Mouse (Mus musculus): ENCODE measurements around the gene Adcy1. TPM values are rescaled to one million over a fixed set of nuclear protein-coding genes. Genes with fewer than 3 reads are reported as not detected.

Gene Adcy1
- polyA plus RNA-seq, 1 experiment from 2014 or later, result 9.9 TPM

- no peak for DNase-seq
- H3K9me3 ChIP-seq (ENCODE audit: control insufficient read depth, low read length), result no peaks in the 10 kb centered on the region
- H3K27me3 ChIP-seq (ENCODE audit: control insufficient read depth, insufficient read depth, low read length), result no peaks in the 10 kb centered on the region
- H3K27ac ChIP-seq (replicated peaks; ENCODE audit: low read depth, low read length), result no peak overlapping the region
- no peak overlapping the region for H3K9ac ChIP-seq (replicated peaks; ENCODE audit: low read length)
- no peak overlapping the region for H3K4me3 ChIP-seq (replicated peaks; ENCODE audit: low read depth, low read length)
- no peak for ATAC-seq (ENCODE audit: low FRiP score, low TSS enrichment)
- H3K4me2 ChIP-seq (ENCODE audit: low read length), result no peak overlapping the region
- no peaks in the 10 kb centered on the region for H3K36me3 ChIP-seq (ENCODE audit: control insufficient read depth, insufficient read depth, low read length)
- H3K4me1 ChIP-seq (ENCODE audit: control insufficient read depth, insufficient read depth, low read length), result peaks cover 7% of the 10 kb centered on the region; the same call in 1 of the 2 replicates
- WGBS, result 84% methylated on average over 9 of the region's 9 CpGs
Observed at GRCm38 (mm10) chr11:7200393-7200783, 137.1 kb downstream of the Adcy1 start.

DNA sequence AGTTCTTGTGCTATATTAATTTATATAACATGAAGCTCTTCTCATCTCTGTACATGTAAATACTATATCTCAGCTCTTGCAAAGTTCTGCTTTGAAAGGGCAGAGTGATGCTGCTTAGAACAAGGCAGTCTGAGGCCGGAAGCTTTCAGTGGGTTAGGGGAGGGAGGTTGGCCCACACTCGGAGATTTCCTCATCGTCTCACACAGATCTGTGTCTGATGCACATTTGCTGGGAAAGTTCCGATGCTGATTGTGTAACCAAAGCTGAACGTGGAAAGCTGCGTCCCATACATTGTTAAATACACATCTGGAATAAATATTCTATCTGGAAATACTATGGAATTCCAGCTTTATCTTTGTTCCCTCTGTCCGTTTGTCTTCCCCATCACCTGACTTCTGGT lies 138.9 kb downstream of the Adcy1 start:
- H3K36me3 ChIP-seq (ENCODE audit: control insufficient read depth, insufficient read depth, low read length), result no peaks in the 10 kb centered on the region
- WGBS, result 86% methylated on average over 7 of the region's 7 CpGs
- H3K9ac ChIP-seq (replicated peaks; ENCODE audit: low read length), result no peak overlapping the region
- ATAC-seq (ENCODE audit: low FRiP score, low TSS enrichment) (no peak), DNase-seq (no peak)
- H3K9me3 ChIP-seq (ENCODE audit: control insufficient read depth, low read length), result no peaks in the 10 kb centered on the region
- H3K27ac ChIP-seq (replicated peaks; ENCODE audit: low read depth, low read length), result no peak overlapping the region
- H3K4me1 ChIP-seq (ENCODE audit: control insufficient read depth, insufficient read depth, low read length), result peaks cover 4% of the 10 kb centered on the region; the same call in 1 of the 2 replicates
- no peak overlapping the region for H3K4me3 ChIP-seq (replicated peaks; ENCODE audit: low read depth, low read length)
- H3K27me3 ChIP-seq (ENCODE audit: control insufficient read depth, insufficient read depth, low read length), result no peaks in the 10 kb centered on the region
- no peak overlapping the region for H3K4me2 ChIP-seq (ENCODE audit: low read length)

GRCm38 (mm10) chr11:7203846-7204245 lies 140.6 kb downstream of the Adcy1 start:
- no peaks in the 10 kb centered on the region for H3K36me3 ChIP-seq (ENCODE audit: control insufficient read depth, insufficient read depth, low read length)
- no peak overlapping the region for H3K4me3 ChIP-seq (replicated peaks; ENCODE audit: low read depth, low read length)
- H3K4me2 ChIP-seq (ENCODE audit: low read length), result no peak overlapping the region
- no peaks in the 10 kb centered on the region for H3K4me1 ChIP-seq (ENCODE audit: control insufficient read depth, insufficient read depth, low read length)
- ATAC-seq (ENCODE audit: low FRiP score, low TSS enrichment) (no peak), DNase-seq (no peak)
- H3K9ac ChIP-seq (replicated peaks; ENCODE audit: low read length), result no peak overlapping the region
- 91% methylated on average over 9 of the region's 9 CpGs for WGBS
- no peak overlapping the region for H3K27ac ChIP-seq (replicated peaks; ENCODE audit: low read depth, low read length)
- H3K27me3 ChIP-seq (ENCODE audit: control insufficient read depth, insufficient read depth, low read length), result no peaks in the 10 kb centered on the region
- H3K9me3 ChIP-seq (ENCODE audit: control insufficient read depth, low read length), result no peaks in the 10 kb centered on the region

DNA sequence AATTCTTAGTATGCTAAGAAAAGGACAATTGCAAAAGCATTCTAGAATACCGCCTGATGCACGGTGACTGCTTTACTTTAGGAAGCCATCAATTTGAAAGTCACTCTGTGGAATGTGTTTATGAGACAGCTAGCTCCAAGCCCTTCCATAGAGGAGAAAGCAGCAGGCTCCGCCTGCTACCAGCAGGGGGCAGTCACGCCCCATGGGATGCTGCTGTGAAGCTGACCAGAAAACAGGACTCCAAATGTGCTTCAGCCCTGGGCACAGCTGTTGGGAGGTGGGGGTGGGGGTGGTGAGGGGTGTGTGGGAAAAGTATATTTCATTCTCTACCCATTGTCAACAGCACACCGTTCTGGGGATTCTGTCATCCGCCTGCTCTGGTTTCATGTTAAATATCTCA lies 147.1 kb downstream of the Adcy1 start:
- Histone ChIP-seq H3K27me3 (ENCODE audit: control insufficient read depth, insufficient read depth, low read length) (peaks cover 27% of the 10 kb centered on the region), H3K9ac (replicated peaks; ENCODE audit: low read length) (no peak overlapping the region), H3K4me3 (replicated peaks; ENCODE audit: low read depth, low read length) (no peak overlapping the region), H3K9me3 (ENCODE audit: control insufficient read depth, low read length) (no peaks in the 10 kb centered on the region), H3K36me3 (ENCODE audit: control insufficient read depth, insufficient read depth, low read length) (no peaks in the 10 kb centered on the region), H3K4me2 (ENCODE audit: low read length) (no peak overlapping the region), H3K4me1 (ENCODE audit: control insufficient read depth, insufficient read depth, low read length) (peaks cover 18% of the 10 kb centered on the region), H3K27ac (replicated peaks; ENCODE audit: low read depth, low read length) (no peak overlapping the region)
- 26% methylated on average over 6 of the region's 6 CpGs for WGBS
- no peak for ATAC-seq (ENCODE audit: low FRiP score, low TSS enrichment)
- peak; percentile 87 for DNase-seq

DNA sequence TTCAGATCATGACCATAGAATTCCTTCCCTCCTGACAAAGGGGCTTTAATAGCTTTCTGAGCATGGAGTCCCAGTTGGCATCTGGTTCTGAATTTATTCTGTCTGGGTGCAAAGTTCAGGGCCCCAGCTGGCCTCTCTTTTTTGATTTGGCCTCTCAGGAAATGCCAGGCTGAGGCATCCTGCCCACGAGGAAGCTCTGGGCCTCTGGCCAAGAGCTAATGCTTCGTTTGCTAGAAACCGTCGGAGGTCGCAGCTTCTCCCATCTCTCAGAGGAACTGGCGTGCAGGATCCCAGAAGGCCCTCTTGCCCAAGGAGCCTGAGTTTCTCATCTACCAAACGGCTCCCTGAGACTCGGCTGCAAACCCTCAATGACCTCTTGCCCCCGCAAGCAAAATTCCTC lies 147.9 kb downstream of the Adcy1 start:
- Histone ChIP-seq H3K4me1 (ENCODE audit: control insufficient read depth, insufficient read depth, low read length) (peaks cover 18% of the 10 kb centered on the region), H3K36me3 (ENCODE audit: control insufficient read depth, insufficient read depth, low read length) (no peaks in the 10 kb centered on the region), H3K27ac (replicated peaks; ENCODE audit: low read depth, low read length) (no peak overlapping the region), H3K4me2 (ENCODE audit: low read length) (no peak overlapping the region), H3K27me3 (ENCODE audit: control insufficient read depth, insufficient read depth, low read length) (peaks cover 27% of the 10 kb centered on the region), H3K4me3 (replicated peaks; ENCODE audit: low read depth, low read length) (no peak overlapping the region), H3K9me3 (ENCODE audit: control insufficient read depth, low read length) (no peaks in the 10 kb centered on the region), H3K9ac (replicated peaks; ENCODE audit: low read length) (no peak overlapping the region)
- ATAC-seq (ENCODE audit: low FRiP score, low TSS enrichment) (no peak), DNase-seq (peak; percentile 59)
- WGBS, result 32% methylated on average over 9 of the region's 9 CpGs

GRCm38 (mm10) chr11:7212126-7212798 lies 149.0 kb downstream of the Adcy1 start:
- peaks cover 27% of the 10 kb centered on the region for H3K27me3 ChIP-seq (ENCODE audit: control insufficient read depth, insufficient read depth, low read length)
- peaks cover 18% of the 10 kb centered on the region for H3K4me1 ChIP-seq (ENCODE audit: control insufficient read depth, insufficient read depth, low read length)
- H3K27ac ChIP-seq (replicated peaks; ENCODE audit: low read depth, low read length), result no peak overlapping the region
- no peak for ATAC-seq (ENCODE audit: low FRiP score, low TSS enrichment)
- DNase-seq, result no peak
- WGBS, result 24% methylated on average over 17 of the region's 17 CpGs
- H3K9me3 ChIP-seq (ENCODE audit: control insufficient read depth, low read length), result no peaks in the 10 kb centered on the region
- H3K4me3 ChIP-seq (replicated peaks; ENCODE audit: low read depth, low read length), result peak overlapping the region; percentile 65
- H3K36me3 ChIP-seq (ENCODE audit: control insufficient read depth, insufficient read depth, low read length), result no peaks in the 10 kb centered on the region
- no peak overlapping the region; the same call in 1 of the 2 replicates for H3K9ac ChIP-seq (replicated peaks; ENCODE audit: low read length)
- peak overlapping the region; percentile 85 for H3K4me2 ChIP-seq (ENCODE audit: low read length)

DNA sequence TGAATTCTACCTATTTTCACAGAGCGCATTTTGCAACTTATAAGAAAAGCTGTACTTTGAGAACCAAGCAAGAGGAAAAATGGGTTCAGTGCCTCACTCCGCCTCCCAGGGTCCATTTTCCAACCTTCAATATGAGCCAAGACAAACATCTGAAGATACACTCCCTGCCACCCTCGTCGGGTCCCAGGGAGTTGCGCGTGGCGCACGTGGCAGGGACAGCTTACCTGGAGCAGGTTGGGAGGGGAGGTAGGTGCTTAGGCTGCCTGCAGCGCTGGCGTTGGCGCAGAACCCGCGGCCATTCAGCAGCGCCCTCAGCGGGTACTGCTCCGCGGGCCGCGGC lies 149.8 kb downstream of the Adcy1 start:
- no peak for ATAC-seq (ENCODE audit: low FRiP score, low TSS enrichment)
- Histone ChIP-seq H3K36me3 (ENCODE audit: control insufficient read depth, insufficient read depth, low read length) (no peaks in the 10 kb centered on the region), H3K27ac (replicated peaks; ENCODE audit: low read depth, low read length) (peak overlapping the region; percentile 81; the same call in 1 of the 2 replicates), H3K9me3 (ENCODE audit: control insufficient read depth, low read length) (no peaks in the 10 kb centered on the region), H3K4me3 (replicated peaks; ENCODE audit: low read depth, low read length) (peak overlapping the region; percentile 65), H3K4me1 (ENCODE audit: control insufficient read depth, insufficient read depth, low read length) (peaks cover 18% of the 10 kb centered on the region), H3K4me2 (ENCODE audit: low read length) (peak overlapping the region; percentile 85), H3K9ac (replicated peaks; ENCODE audit: low read length) (peak overlapping the region; percentile 80), H3K27me3 (ENCODE audit: control insufficient read depth, insufficient read depth, low read length) (peaks cover 27% of the 10 kb centered on the region)
- DNase-seq, result no peak
- 2% methylated on average over 19 of the region's 19 CpGs for WGBS

- peak; percentile 94 for DNase-seq
- Histone ChIP-seq H3K9ac (replicated peaks; ENCODE audit: low read length) (peak within 1 kb of the TSS; percentile 80), H3K4me3 (replicated peaks; ENCODE audit: low read depth, low read length) (peak within 1 kb of the TSS; percentile 65), H3K9me3 (ENCODE audit: control insufficient read depth, low read length) (no peaks in the 10 kb centered on the region), H3K27ac (replicated peaks; ENCODE audit: low read depth, low read length) (peak within 1 kb of the TSS; percentile 81), H3K36me3 (ENCODE audit: control insufficient read depth, insufficient read depth, low read length) (no peaks in the 10 kb centered on the region), H3K27me3 (ENCODE audit: control insufficient read depth, insufficient read depth, low read length) (peaks cover 27% of the 10 kb centered on the region), H3K4me2 (ENCODE audit: low read length) (peak within 1 kb of the TSS; percentile 85), H3K4me1 (ENCODE audit: control insufficient read depth, insufficient read depth, low read length) (peaks cover 18% of the 10 kb centered on the region)
- ATAC-seq (ENCODE audit: low FRiP score, low TSS enrichment), result peak; percentile 85
- under 1% methylated on average over 84 of the region's 104 CpGs for WGBS
Observed at GRCm38 (mm10) chr11:7213501-7214341, 150.4 kb downstream of the Adcy1 start, which contains the start of gene Igfbp3. TSS of gene Igfbp3 (minus strand) at chr11:7213923.

DNA sequence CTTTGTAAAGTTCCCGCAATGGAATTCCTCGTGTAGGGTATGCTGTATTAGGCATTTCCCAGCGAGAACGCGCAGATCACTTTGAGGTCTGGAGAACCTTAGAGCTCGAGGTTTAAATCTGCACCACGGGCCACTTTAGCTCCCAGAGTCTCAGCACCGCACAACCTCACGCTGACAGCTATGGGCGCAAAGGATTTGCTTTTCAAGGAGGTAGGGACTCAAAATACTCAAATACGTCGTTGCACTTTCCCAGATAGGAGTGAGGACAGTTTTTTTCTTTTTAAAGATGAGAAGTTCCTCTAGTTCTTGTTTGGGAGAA lies 151.0 kb downstream of the Adcy1 start:
- no peak for DNase-seq
- Histone ChIP-seq H3K27me3 (ENCODE audit: control insufficient read depth, insufficient read depth, low read length) (peaks cover 27% of the 10 kb centered on the region), H3K27ac (replicated peaks; ENCODE audit: low read depth, low read length) (no peak overlapping the region), H3K9ac (replicated peaks; ENCODE audit: low read length) (peak overlapping the region; percentile 80), H3K4me2 (ENCODE audit: low read length) (peak overlapping the region; percentile 85), H3K36me3 (ENCODE audit: control insufficient read depth, insufficient read depth, low read length) (no peaks in the 10 kb centered on the region), H3K4me1 (ENCODE audit: control insufficient read depth, insufficient read depth, low read length) (peaks cover 18% of the 10 kb centered on the region), H3K4me3 (replicated peaks; ENCODE audit: low read depth, low read length) (peak overlapping the region; percentile 65), H3K9me3 (ENCODE audit: control insufficient read depth, low read length) (no peaks in the 10 kb centered on the region)
- no peak for ATAC-seq (ENCODE audit: low FRiP score, low TSS enrichment)
- WGBS, result under 1% methylated on average over 12 of the region's 12 CpGs

Measured in midbrain, embryonic 14.5 days (tissue).